Mouse (Mus musculus) ES-E14 (cell line): ENCODE results near the gene Slc5a5.

Experiments used
- CHD2 ChIP-seq: IDR thresholded peaks from 2 replicates; pipeline ENCODE4 v1.6.1; 2014; ENCODE audit warnings: mild to moderate bottlenecking, low read depth, low read length, inconsistent platforms
- HCFC1 ChIP-seq: IDR thresholded peaks from 2 replicates; pipeline ENCODE4 v1.6.1; 2012; ENCODE audit warnings: low read length, inconsistent platforms, borderline replicate concordance; ENCODE audit not compliant: insufficient read depth
- MAFK ChIP-seq: IDR thresholded peaks from 2 replicates; pipeline ENCODE4 v1.6.1; 2014; ENCODE audit warnings: mild to moderate bottlenecking, low read depth, low read length, inconsistent platforms; ENCODE audit not compliant: insufficient read depth
- ZC3H11A ChIP-seq: IDR thresholded peaks from 2 replicates; pipeline ENCODE4 v1.6.1; 2012; ENCODE audit warnings: low read depth, mild to moderate bottlenecking, inconsistent platforms, low read length, borderline replicate concordance
- ZNF384 ChIP-seq: IDR thresholded peaks from 2 replicates; pipeline ENCODE4 v1.6.1; 2012; ENCODE audit warnings: low read depth, low read length, inconsistent platforms

DNA sequence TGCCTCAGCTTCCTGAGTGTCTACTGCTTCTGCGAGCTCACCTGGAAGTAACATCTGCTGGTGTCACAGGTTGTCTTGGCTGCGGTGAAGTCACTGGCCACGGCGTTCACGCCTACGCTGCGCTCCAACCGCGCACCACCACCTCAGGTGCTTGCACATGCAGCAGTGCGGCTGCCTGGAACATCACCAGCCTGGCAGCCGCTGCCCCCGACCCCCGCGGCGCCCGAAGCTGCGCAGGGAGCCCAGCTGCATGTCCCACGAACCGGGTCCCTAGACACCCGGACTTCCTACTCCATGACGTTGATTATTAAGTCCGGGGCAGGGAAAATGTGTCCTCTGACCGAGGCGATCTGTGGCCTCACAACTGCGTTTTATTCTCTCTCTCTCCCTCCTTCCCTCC lies 50.1 kb downstream of the Slc5a5 start:
- TF ChIP-seq CHD2 (no peak), ZNF384 (no peak), MAFK (no peak), ZC3H11A (no peak), HCFC1 (no peak)
